Mouse (Mus musculus): ENCODE measurements at regions not wholly inside any gene's neighbourhood (a gene's known extent, or its start where the extent isn't known, plus 50 kb on each side); places are given as distances from the start of the nearest gene placed in this dataset.
"Not testable (repeated sequence)": the region's sequence is repeated elsewhere in the genome, so short reads cannot be mapped to it uniquely, and the experiment has no call there.

DNA sequence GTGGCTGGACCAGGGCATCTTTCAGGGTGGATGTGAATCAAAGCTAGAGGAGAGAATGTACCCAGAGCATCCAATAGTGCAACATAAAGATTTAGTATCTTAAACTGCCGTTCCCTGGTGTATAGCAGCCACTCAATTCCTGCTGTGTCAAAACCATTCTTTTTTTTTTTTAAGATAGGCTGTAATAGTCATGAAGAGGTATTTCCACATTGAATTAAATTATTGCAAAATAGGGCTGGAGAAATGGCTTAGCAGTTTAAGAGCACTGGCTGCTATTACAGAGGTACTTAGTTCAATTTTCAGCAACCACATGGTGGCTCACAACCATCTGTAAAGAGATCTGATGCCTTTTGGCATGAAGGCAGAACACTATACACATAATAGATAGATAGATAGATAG, 277.4 kb downstream of the Bmp2 start:
- 81% methylated on average over 1 of the region's 1 CpGs for WGBS
- no peak overlapping the region for H3K4me3 ChIP-seq (ENCODE audit: low read depth, low read length)
- no peak for TF ChIP-seq CTCF (IDR thresholded peaks at IDR 0.05; ENCODE audit: low read depth)
- no peaks in the 10 kb centered on the region for H3K27me3 ChIP-seq (replicated peaks; ENCODE audit: control insufficient read depth, insufficient read depth, low read length)
- H3K4me2 ChIP-seq (replicated peaks; ENCODE audit: low read depth) = no peak overlapping the region
- no peak for ATAC-seq
- no peak overlapping the region for H3K27ac ChIP-seq (ENCODE audit: low read depth, low read length)
- no peak overlapping the region for H3K9ac ChIP-seq (ENCODE audit: low read depth, low read length)
- no peaks in the 10 kb centered on the region for H3K4me1 ChIP-seq (replicated peaks; ENCODE audit: control insufficient read depth, insufficient read depth, low read length)
- H3K9me3 ChIP-seq (ENCODE audit: control insufficient read depth) = no peaks in the 10 kb centered on the region
- no peaks in the 10 kb centered on the region for H3K36me3 ChIP-seq (ENCODE audit: control insufficient read depth, insufficient read depth)

DNA sequence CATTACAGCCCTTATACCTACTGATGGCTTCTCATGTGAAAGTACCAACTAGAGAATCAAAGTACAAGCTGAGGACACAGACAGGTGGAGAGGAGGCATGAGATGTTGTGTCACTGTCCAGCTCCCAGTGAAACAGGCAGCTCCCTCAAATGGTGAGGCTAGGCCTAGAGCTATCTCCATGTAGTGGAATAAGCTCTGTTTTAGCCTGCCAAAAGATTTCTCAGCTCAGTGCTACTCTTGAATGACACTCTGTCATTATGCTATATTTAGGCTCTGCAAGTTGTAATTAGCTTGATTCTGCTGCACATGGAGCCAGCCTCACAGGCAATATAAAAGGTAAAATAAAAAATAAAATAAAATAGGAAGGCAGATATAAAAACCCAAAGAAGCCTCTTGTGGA, 298.5 kb downstream of the Bmp2 start:
- Histone ChIP-seq H3K27ac (ENCODE audit: low read depth, low read length) (no peak overlapping the region), H3K9ac (ENCODE audit: low read depth, low read length) (no peak overlapping the region), H3K36me3 (ENCODE audit: control insufficient read depth, insufficient read depth) (no peaks in the 10 kb centered on the region), H3K4me1 (replicated peaks; ENCODE audit: control insufficient read depth, insufficient read depth, low read length) (no peaks in the 10 kb centered on the region), H3K9me3 (ENCODE audit: control insufficient read depth) (no peaks in the 10 kb centered on the region), H3K4me3 (ENCODE audit: low read depth, low read length) (no peak overlapping the region), H3K4me2 (replicated peaks; ENCODE audit: low read depth) (no peak overlapping the region), H3K27me3 (replicated peaks; ENCODE audit: control insufficient read depth, insufficient read depth, low read length) (no peaks in the 10 kb centered on the region)
- ATAC-seq = no peak
- TF ChIP-seq CTCF (IDR thresholded peaks at IDR 0.05; ENCODE audit: low read depth) = no peak

- not testable (repeated sequence) for H3K9ac ChIP-seq (ENCODE audit: low read depth, low read length); H3K4me2 ChIP-seq (replicated peaks; ENCODE audit: low read depth); H3K9me3 ChIP-seq (ENCODE audit: control insufficient read depth); H3K4me3 ChIP-seq (ENCODE audit: low read depth, low read length); H3K36me3 ChIP-seq (ENCODE audit: control insufficient read depth, insufficient read depth); ATAC-seq; H3K27ac ChIP-seq (ENCODE audit: low read depth, low read length); H3K27me3 ChIP-seq (replicated peaks; ENCODE audit: control insufficient read depth, insufficient read depth, low read length); H3K4me1 ChIP-seq (replicated peaks; ENCODE audit: control insufficient read depth, insufficient read depth, low read length)
- WGBS = 84% methylated on average over 8 of the region's 8 CpGs
These were observed 323.0 kb downstream of the Bmp2 start for GRCm38 (mm10) chr2:133874982-133875381.

DNA sequence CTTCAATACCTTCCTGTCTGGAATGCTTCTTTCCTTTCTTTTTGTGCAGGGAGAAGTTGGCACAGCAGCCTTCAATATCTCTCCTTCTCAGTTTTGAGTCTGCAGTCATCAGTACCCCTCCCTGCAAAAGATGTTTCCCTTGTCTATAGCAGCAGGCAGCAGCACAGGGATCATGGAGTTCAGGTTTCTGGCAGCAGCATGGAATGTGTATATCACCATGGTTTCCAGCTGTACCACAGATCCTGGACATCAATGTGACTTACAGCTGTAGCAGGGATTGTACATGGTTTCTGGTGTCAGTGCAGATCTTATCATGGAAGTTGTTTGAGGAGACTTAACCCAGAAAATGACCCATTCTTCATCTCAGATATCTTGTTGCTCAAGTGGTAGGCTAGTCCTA, 331.7 kb downstream of the Bmp2 start:
- H3K9me3 ChIP-seq (ENCODE audit: control insufficient read depth) = no peaks in the 10 kb centered on the region
- H3K36me3 ChIP-seq (ENCODE audit: control insufficient read depth, insufficient read depth) = no peaks in the 10 kb centered on the region
- H3K27ac ChIP-seq (ENCODE audit: low read depth, low read length) = no peak overlapping the region
- H3K4me1 ChIP-seq (replicated peaks; ENCODE audit: control insufficient read depth, insufficient read depth, low read length) = no peaks in the 10 kb centered on the region
- no peak overlapping the region for H3K4me2 ChIP-seq (replicated peaks; ENCODE audit: low read depth)
- H3K9ac ChIP-seq (ENCODE audit: low read depth, low read length) = no peak overlapping the region
- ATAC-seq = no peak
- no peaks in the 10 kb centered on the region for H3K27me3 ChIP-seq (replicated peaks; ENCODE audit: control insufficient read depth, insufficient read depth, low read length)
- H3K4me3 ChIP-seq (ENCODE audit: low read depth, low read length) = no peak overlapping the region
- TF ChIP-seq CTCF (IDR thresholded peaks at IDR 0.05; ENCODE audit: low read depth) = no peak

GRCm38 (mm10) chr2:133906269-133906668, 354.3 kb downstream of the Bmp2 start:
- WGBS = 68% methylated on average over 6 of the region's 6 CpGs
- TF ChIP-seq CTCF (IDR thresholded peaks at IDR 0.05; ENCODE audit: low read depth) = no peak
- H3K4me1 ChIP-seq (replicated peaks; ENCODE audit: control insufficient read depth, insufficient read depth, low read length) = no peaks in the 10 kb centered on the region
- no peaks in the 10 kb centered on the region for H3K27me3 ChIP-seq (replicated peaks; ENCODE audit: control insufficient read depth, insufficient read depth, low read length)
- no peak for ATAC-seq
- H3K4me3 ChIP-seq (ENCODE audit: low read depth, low read length) = no peak overlapping the region
- H3K27ac ChIP-seq (ENCODE audit: low read depth, low read length) = no peak overlapping the region
- H3K36me3 ChIP-seq (ENCODE audit: control insufficient read depth, insufficient read depth) = no peaks in the 10 kb centered on the region
- H3K9ac ChIP-seq (ENCODE audit: low read depth, low read length) = no peak overlapping the region
- H3K9me3 ChIP-seq (ENCODE audit: control insufficient read depth) = no peaks in the 10 kb centered on the region
- no peak overlapping the region for H3K4me2 ChIP-seq (replicated peaks; ENCODE audit: low read depth)

Data from intestine, postnatal 0 days (tissue).